Mouse (Mus musculus): Measurements from ENCODE around the gene Brd4. TPM values are rescaled to one million over a fixed set of nuclear protein-coding genes. Genes with fewer than 3 reads are reported as not detected.
"Not testable (repeated sequence)": the region's sequence is repeated elsewhere in the genome, so short reads cannot be mapped to it uniquely, and the experiment has no call there.

Gene Brd4
- total RNA-seq, 2 experiments from 2014 or later, result 106 to 110 TPM

- ATAC-seq (replicated peaks; ENCODE audit: low FRiP score, poor library complexity, severe bottlenecking), result no peak
Measured at GRCm38 (mm10) chr17:32240881-32241531, 43.5 kb downstream of the Brd4 start.

GRCm38 (mm10) chr17:32238589-32238988 is 45.9 kb downstream of the Brd4 start:
- ATAC-seq (replicated peaks; ENCODE audit: low FRiP score, poor library complexity, severe bottlenecking), result no peak

GRCm38 (mm10) chr17:32235534-32236191 is 48.9 kb downstream of the Brd4 start:
- no peak for ATAC-seq (replicated peaks; ENCODE audit: low FRiP score, poor library complexity, severe bottlenecking)

GRCm38 (mm10) chr17:32233174-32233573 is 51.3 kb downstream of the Brd4 start:
- ATAC-seq (replicated peaks; ENCODE audit: low FRiP score, poor library complexity, severe bottlenecking), result no peak

GRCm38 (mm10) chr17:32229256-32229655 is 55.3 kb downstream of the Brd4 start:
- ATAC-seq (replicated peaks; ENCODE audit: low FRiP score, poor library complexity, severe bottlenecking), result no peak

- 0 out of 2 replicates have a peak, but pooled peaks have one; percentile 14 for ATAC-seq (replicated peaks; ENCODE audit: low FRiP score, poor library complexity, severe bottlenecking)
Measured at GRCm38 (mm10) chr17:32220873-32221272, 63.6 kb downstream of the Brd4 start.

GRCm38 (mm10) chr17:32215587-32215986 is 68.9 kb downstream of the Brd4 start:
- not testable (repeated sequence) for ATAC-seq (replicated peaks; ENCODE audit: low FRiP score, poor library complexity, severe bottlenecking)

GRCm38 (mm10) chr17:32211554-32211953 is 73.0 kb downstream of the Brd4 start:
- ATAC-seq (replicated peaks; ENCODE audit: low FRiP score, poor library complexity, severe bottlenecking), result not testable (repeated sequence)

GRCm38 (mm10) chr17:32209752-32210151 is 74.8 kb downstream of the Brd4 start:
- ATAC-seq (replicated peaks; ENCODE audit: low FRiP score, poor library complexity, severe bottlenecking), result no peak

- ATAC-seq (replicated peaks; ENCODE audit: low FRiP score, poor library complexity, severe bottlenecking), result no peak
Measured at GRCm38 (mm10) chr17:32209144-32209543, 75.4 kb downstream of the Brd4 start.

- no peak for ATAC-seq (replicated peaks; ENCODE audit: low FRiP score, poor library complexity, severe bottlenecking)
Measured at GRCm38 (mm10) chr17:32207586-32208245, 76.8 kb downstream of the Brd4 start.

- no peak for ATAC-seq (replicated peaks; ENCODE audit: low FRiP score, poor library complexity, severe bottlenecking)
Measured at GRCm38 (mm10) chr17:32205345-32205744, 79.2 kb downstream of the Brd4 start.

- no peak for ATAC-seq (replicated peaks; ENCODE audit: low FRiP score, poor library complexity, severe bottlenecking)
Measured at GRCm38 (mm10) chr17:32202972-32203371, 81.5 kb downstream of the Brd4 start.

- ATAC-seq (replicated peaks; ENCODE audit: low FRiP score, poor library complexity, severe bottlenecking), result no peak
Measured at GRCm38 (mm10) chr17:32201086-32201485, 83.4 kb downstream of the Brd4 start.

GRCm38 (mm10) chr17:32199796-32200195 is 84.7 kb downstream of the Brd4 start:
- no peak for ATAC-seq (replicated peaks; ENCODE audit: low FRiP score, poor library complexity, severe bottlenecking)

GRCm38 (mm10) chr17:32197156-32197555 is 87.4 kb downstream of the Brd4 start:
- ATAC-seq (replicated peaks; ENCODE audit: low FRiP score, poor library complexity, severe bottlenecking), result no peak

GRCm38 (mm10) chr17:32195725-32196124 is 88.8 kb downstream of the Brd4 start:
- no peak for ATAC-seq (replicated peaks; ENCODE audit: low FRiP score, poor library complexity, severe bottlenecking)

GRCm38 (mm10) chr17:32193010-32193409 is 91.5 kb downstream of the Brd4 start:
- no peak for ATAC-seq (replicated peaks; ENCODE audit: low FRiP score, poor library complexity, severe bottlenecking)

- ATAC-seq (replicated peaks; ENCODE audit: low FRiP score, poor library complexity, severe bottlenecking), result no peak
Measured at GRCm38 (mm10) chr17:32189850-32190249, 94.7 kb downstream of the Brd4 start.

- no peak; the same call in 1 of the 2 replicates for ATAC-seq (replicated peaks; ENCODE audit: low FRiP score, poor library complexity, severe bottlenecking)
Measured at GRCm38 (mm10) chr17:32188863-32189636, 95.5 kb downstream of the Brd4 start, which contains the start of gene Ephx3. Gene Ephx3 (minus strand): TSS chr17:32189549.
